Mouse (Mus musculus): ENCODE measurements around the gene Phxr2. TPM values are rescaled to one million over a fixed set of nuclear protein-coding genes. Genes with fewer than 3 reads are reported as not detected.

The Phxr2 gene
- polyA plus RNA-seq, 1 experiment from 2014 or later = not detected

DNA sequence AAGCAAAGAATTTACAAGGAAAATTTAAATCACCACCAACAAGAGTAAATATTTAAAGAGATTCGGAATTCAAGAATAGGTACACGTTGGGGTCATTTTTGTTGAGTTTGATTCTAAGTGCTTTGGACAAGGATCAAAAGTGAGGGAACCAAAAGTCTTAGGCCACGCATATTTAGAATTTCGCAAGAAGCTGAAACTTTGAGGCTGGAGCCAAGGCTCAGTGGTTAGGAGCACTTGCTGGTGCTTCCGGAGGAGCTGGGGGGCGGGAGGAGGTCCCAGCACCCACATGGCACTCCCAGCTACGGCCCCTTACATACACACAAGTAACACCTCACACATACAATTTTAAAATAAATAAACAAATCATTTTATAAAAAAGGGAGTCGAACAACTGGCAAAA, 20.5 kb upstream of the Phxr2 start:
- H3K4me3 ChIP-seq (ENCODE audit: low read depth, low read length) = no peak overlapping the region
- no peak overlapping the region for H3K9ac ChIP-seq (replicated peaks; ENCODE audit: low read depth, low read length)
- no peaks in the 10 kb centered on the region for H3K4me1 ChIP-seq (ENCODE audit: control insufficient read depth, insufficient read depth, low read length)
- H3K4me2 ChIP-seq (ENCODE audit: low read depth, low read length) = no peak overlapping the region
- 97% methylated on average over 8 of the region's 8 CpGs for WGBS
- no peak overlapping the region for H3K27ac ChIP-seq (ENCODE audit: low read depth, low read length)
- H3K9me3 ChIP-seq (ENCODE audit: control insufficient read depth, low read length) = no peaks in the 10 kb centered on the region
- no peaks in the 10 kb centered on the region for H3K27me3 ChIP-seq (ENCODE audit: control insufficient read depth, insufficient read depth, low read length)
- H3K36me3 ChIP-seq (ENCODE audit: control insufficient read depth, insufficient read depth, low read length) = no peaks in the 10 kb centered on the region
- ATAC-seq (ENCODE audit: low read depth) = no peak

DNA sequence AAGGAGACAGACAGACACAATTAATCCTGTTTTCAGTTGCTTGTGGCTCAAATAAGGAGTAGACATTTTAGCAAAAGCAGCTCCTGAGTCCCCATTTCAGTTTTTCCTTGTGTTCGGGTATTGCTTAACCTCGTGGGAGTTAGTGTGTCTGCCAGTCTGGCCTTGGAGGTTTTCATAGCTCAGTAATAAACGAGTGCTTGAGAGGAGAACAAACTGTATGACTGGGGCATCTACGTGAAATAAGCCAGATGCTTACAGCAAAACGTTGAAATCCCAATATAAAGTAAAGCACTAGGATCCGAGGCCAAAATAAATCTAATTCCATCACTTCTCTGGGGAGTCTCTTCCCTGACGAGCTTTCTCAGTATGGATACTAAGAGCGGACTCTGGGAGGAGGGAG, 19.5 kb upstream of the Phxr2 start:
- H3K27me3 ChIP-seq (ENCODE audit: control insufficient read depth, insufficient read depth, low read length) = no peaks in the 10 kb centered on the region
- no peak overlapping the region for H3K27ac ChIP-seq (ENCODE audit: low read depth, low read length)
- no peak overlapping the region for H3K4me2 ChIP-seq (ENCODE audit: low read depth, low read length)
- no peaks in the 10 kb centered on the region for H3K36me3 ChIP-seq (ENCODE audit: control insufficient read depth, insufficient read depth, low read length)
- WGBS = 84% methylated on average over 8 of the region's 8 CpGs
- H3K4me1 ChIP-seq (ENCODE audit: control insufficient read depth, insufficient read depth, low read length) = no peaks in the 10 kb centered on the region
- no peaks in the 10 kb centered on the region for H3K9me3 ChIP-seq (ENCODE audit: control insufficient read depth, low read length)
- H3K4me3 ChIP-seq (ENCODE audit: low read depth, low read length) = no peak overlapping the region
- no peak for ATAC-seq (ENCODE audit: low read depth)
- no peak overlapping the region for H3K9ac ChIP-seq (replicated peaks; ENCODE audit: low read depth, low read length)

DNA sequence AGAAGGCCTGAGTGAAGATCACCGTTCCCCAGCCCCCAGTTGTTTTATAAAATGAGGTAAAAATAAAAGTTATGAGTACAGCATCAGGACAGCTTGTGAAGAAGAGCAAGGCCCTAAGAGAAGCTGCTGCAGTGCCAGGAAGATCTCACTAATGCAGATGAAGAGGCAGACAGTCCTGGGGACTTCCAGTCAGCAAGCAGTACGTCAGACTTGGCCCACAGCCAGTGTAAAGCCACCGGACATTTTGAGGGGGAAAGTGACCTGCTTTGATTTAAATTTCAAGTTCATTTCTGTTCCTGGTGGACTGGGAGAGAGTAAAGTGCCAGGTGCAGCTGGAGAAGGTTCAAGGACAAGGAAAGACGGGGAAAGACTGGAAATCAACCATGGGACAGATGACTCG, 10.2 kb upstream of the Phxr2 start:
- H3K9ac ChIP-seq (replicated peaks; ENCODE audit: low read depth, low read length) = no peak overlapping the region
- no peaks in the 10 kb centered on the region for H3K9me3 ChIP-seq (ENCODE audit: control insufficient read depth, low read length)
- H3K4me2 ChIP-seq (ENCODE audit: low read depth, low read length) = no peak overlapping the region
- no peak for ATAC-seq (ENCODE audit: low read depth)
- 67% methylated on average over 5 of the region's 5 CpGs for WGBS
- H3K27ac ChIP-seq (ENCODE audit: low read depth, low read length) = no peak overlapping the region
- no peaks in the 10 kb centered on the region for H3K27me3 ChIP-seq (ENCODE audit: control insufficient read depth, insufficient read depth, low read length)
- H3K4me3 ChIP-seq (ENCODE audit: low read depth, low read length) = no peak overlapping the region
- peaks cover 4% of the 10 kb centered on the region; the same call in 1 of the 2 replicates for H3K36me3 ChIP-seq (ENCODE audit: control insufficient read depth, insufficient read depth, low read length)
- H3K4me1 ChIP-seq (ENCODE audit: control insufficient read depth, insufficient read depth, low read length) = no peaks in the 10 kb centered on the region

DNA sequence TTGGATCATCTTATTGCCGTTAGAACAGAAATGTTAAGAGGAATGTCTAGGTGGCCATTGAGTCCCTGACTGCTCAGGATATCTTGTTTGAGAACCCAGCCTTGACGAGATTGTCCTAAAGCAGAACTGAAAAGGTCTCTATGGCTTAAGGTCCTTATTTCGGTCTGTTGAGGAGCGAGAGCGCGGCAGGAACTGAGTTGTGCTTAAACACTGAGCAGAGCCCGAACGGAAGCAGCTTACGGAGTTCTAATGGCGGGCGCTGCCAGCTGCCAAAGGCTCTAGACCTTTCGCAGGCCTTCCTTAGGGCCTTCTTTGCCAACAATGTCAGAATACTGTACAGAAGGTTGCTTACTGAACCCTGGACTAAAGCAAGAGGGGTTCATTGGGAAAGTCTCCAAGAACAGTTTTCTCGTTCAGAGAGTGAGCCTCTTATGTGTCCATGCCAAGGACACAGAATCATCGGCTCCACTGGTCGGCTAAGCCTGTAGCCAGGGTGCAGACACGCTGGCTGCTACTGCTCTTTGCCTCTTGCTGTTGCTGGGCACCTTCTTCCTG, 7.3 kb upstream of the Phxr2 start:
- WGBS = 95% methylated on average over 16 of the region's 16 CpGs
- Histone ChIP-seq H3K9me3 (ENCODE audit: control insufficient read depth, low read length) (no peaks in the 10 kb centered on the region), H3K9ac (replicated peaks; ENCODE audit: low read depth, low read length) (no peak overlapping the region), H3K27me3 (ENCODE audit: control insufficient read depth, insufficient read depth, low read length) (no peaks in the 10 kb centered on the region), H3K4me2 (ENCODE audit: low read depth, low read length) (no peak overlapping the region), H3K4me3 (ENCODE audit: low read depth, low read length) (no peak overlapping the region), H3K4me1 (ENCODE audit: control insufficient read depth, insufficient read depth, low read length) (no peaks in the 10 kb centered on the region), H3K36me3 (ENCODE audit: control insufficient read depth, insufficient read depth, low read length) (no peaks in the 10 kb centered on the region), H3K27ac (ENCODE audit: low read depth, low read length) (no peak overlapping the region)
- no peak for ATAC-seq (ENCODE audit: low read depth)

DNA sequence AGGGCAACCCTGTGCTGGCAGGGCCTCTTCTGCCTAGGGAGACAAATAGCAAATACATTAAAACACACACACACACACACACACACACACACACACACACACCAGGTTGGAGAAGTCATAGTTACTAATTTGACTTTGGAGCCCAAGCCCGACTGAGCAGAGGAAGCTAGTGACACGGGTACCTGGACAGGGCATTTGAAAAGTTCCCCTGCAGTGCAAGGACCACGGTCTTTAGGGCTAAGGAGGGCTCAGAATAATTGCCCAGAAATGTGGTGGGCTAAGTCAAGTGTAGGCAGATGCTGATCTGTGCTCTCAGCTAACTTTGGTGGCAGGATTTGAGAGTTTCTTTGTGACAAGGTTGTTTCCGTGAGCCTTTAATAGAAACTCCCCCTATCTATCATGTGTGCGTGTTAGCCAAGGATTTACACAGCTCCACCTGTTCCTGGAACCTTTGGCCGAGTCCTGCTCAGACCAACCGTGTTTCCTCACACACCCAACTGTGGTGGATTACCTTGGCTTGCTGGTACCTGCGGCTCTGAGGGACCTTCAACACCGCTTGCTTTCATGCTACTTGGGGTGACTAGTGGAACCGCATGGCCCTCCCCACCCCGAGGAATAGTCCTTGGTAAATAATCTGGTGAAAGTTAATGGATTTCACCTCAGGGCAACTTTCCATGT, 6.6 kb upstream of the Phxr2 start:
- no peaks in the 10 kb centered on the region for H3K36me3 ChIP-seq (ENCODE audit: control insufficient read depth, insufficient read depth, low read length)
- WGBS = 93% methylated on average over 11 of the region's 11 CpGs
- ATAC-seq (ENCODE audit: low read depth) = no peak
- H3K4me2 ChIP-seq (ENCODE audit: low read depth, low read length) = no peak overlapping the region
- no peaks in the 10 kb centered on the region for H3K4me1 ChIP-seq (ENCODE audit: control insufficient read depth, insufficient read depth, low read length)
- no peaks in the 10 kb centered on the region for H3K9me3 ChIP-seq (ENCODE audit: control insufficient read depth, low read length)
- no peak overlapping the region for H3K27ac ChIP-seq (ENCODE audit: low read depth, low read length)
- no peak overlapping the region for H3K9ac ChIP-seq (replicated peaks; ENCODE audit: low read depth, low read length)
- no peaks in the 10 kb centered on the region for H3K27me3 ChIP-seq (ENCODE audit: control insufficient read depth, insufficient read depth, low read length)
- no peak overlapping the region for H3K4me3 ChIP-seq (ENCODE audit: low read depth, low read length)

DNA sequence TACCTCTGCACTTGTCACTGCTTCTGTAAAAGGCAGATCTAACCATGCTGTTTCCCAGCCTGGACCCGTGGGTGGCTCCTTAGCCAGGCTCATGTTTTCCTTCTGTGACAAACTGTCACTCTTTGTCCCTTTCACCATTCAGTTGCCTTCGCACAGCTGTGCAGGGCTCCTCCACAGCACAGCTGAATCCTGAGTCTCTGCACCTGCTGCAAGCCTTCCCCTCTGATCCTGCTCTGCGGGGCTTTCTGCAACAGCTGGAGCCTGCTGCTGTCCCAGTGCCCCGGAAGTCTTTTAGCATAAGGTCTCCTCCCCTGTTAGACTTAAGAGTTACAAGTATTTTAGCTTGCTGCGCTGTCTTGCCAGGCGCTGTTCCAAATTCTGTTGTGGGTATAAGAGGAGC, 6.1 kb upstream of the Phxr2 start:
- WGBS = 73% methylated on average over 6 of the region's 6 CpGs
- peak; percentile 45; the same call in 1 of the 2 replicates for ATAC-seq (ENCODE audit: low read depth)
- no peaks in the 10 kb centered on the region for H3K4me1 ChIP-seq (ENCODE audit: control insufficient read depth, insufficient read depth, low read length)
- no peak overlapping the region for H3K4me3 ChIP-seq (ENCODE audit: low read depth, low read length)
- H3K4me2 ChIP-seq (ENCODE audit: low read depth, low read length) = no peak overlapping the region
- H3K9ac ChIP-seq (replicated peaks; ENCODE audit: low read depth, low read length) = no peak overlapping the region
- no peaks in the 10 kb centered on the region for H3K36me3 ChIP-seq (ENCODE audit: control insufficient read depth, insufficient read depth, low read length)
- no peak overlapping the region for H3K27ac ChIP-seq (ENCODE audit: low read depth, low read length)
- H3K27me3 ChIP-seq (ENCODE audit: control insufficient read depth, insufficient read depth, low read length) = no peaks in the 10 kb centered on the region
- no peaks in the 10 kb centered on the region for H3K9me3 ChIP-seq (ENCODE audit: control insufficient read depth, low read length)

DNA sequence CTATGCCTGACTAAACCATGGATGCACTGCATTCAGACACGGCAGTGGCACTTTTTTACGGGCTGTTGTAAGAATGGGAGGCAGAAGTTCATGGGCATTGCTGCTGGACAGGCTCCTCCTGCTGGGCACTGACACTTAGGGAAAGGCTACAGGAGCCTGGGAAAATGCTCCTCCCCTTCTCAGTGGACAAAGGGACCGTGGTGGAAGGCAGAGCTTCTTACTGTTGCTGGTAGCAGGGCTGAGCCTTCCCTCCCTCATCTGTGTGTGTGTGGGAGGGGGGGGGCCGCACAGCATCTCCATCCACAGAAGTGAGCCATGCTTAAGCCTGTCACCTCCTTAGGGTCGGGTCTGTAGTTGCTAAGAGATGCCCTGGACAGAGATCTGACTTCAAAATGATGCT, 5.2 kb upstream of the Phxr2 start:
- WGBS = 51% methylated on average over 5 of the region's 5 CpGs
- Histone ChIP-seq H3K27me3 (ENCODE audit: control insufficient read depth, insufficient read depth, low read length) (no peaks in the 10 kb centered on the region), H3K9ac (replicated peaks; ENCODE audit: low read depth, low read length) (no peak overlapping the region), H3K9me3 (ENCODE audit: control insufficient read depth, low read length) (no peaks in the 10 kb centered on the region), H3K4me1 (ENCODE audit: control insufficient read depth, insufficient read depth, low read length) (no peaks in the 10 kb centered on the region), H3K4me3 (ENCODE audit: low read depth, low read length) (no peak overlapping the region), H3K27ac (ENCODE audit: low read depth, low read length) (no peak overlapping the region), H3K4me2 (ENCODE audit: low read depth, low read length) (no peak overlapping the region), H3K36me3 (ENCODE audit: control insufficient read depth, insufficient read depth, low read length) (no peaks in the 10 kb centered on the region)
- ATAC-seq (ENCODE audit: low read depth) = peak; percentile 56; the same call in 1 of the 2 replicates

DNA sequence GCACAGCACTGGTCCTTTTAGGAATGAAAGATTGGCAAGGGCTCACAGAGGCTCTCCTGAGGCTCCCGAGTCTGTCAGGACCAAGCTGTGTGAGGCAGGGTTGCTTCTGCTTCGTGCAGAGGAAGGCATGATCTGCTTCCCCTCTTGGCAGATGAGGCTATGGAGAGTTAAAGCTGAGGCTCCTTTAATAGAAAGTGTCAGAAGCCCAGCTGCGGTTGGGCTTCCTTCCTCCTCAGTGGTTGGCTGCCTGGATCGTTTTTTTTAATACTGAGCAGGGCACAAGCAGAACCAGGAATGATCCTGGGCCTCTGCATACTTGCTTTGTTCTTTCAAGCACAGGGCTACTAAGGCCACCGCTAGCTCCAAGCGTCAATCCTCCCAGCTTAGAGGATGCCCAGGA, 4.5 kb upstream of the Phxr2 start:
- Histone ChIP-seq H3K4me2 (ENCODE audit: low read depth, low read length) (no peak overlapping the region), H3K9me3 (ENCODE audit: control insufficient read depth, low read length) (no peaks in the 10 kb centered on the region), H3K9ac (replicated peaks; ENCODE audit: low read depth, low read length) (no peak overlapping the region), H3K27me3 (ENCODE audit: control insufficient read depth, insufficient read depth, low read length) (no peaks in the 10 kb centered on the region), H3K36me3 (ENCODE audit: control insufficient read depth, insufficient read depth, low read length) (no peaks in the 10 kb centered on the region), H3K4me3 (ENCODE audit: low read depth, low read length) (no peak overlapping the region), H3K27ac (ENCODE audit: low read depth, low read length) (no peak overlapping the region), H3K4me1 (ENCODE audit: control insufficient read depth, insufficient read depth, low read length) (no peaks in the 10 kb centered on the region)
- WGBS = 44% methylated on average over 6 of the region's 6 CpGs
- peak; percentile 14; the same call in 1 of the 2 replicates for ATAC-seq (ENCODE audit: low read depth)

DNA sequence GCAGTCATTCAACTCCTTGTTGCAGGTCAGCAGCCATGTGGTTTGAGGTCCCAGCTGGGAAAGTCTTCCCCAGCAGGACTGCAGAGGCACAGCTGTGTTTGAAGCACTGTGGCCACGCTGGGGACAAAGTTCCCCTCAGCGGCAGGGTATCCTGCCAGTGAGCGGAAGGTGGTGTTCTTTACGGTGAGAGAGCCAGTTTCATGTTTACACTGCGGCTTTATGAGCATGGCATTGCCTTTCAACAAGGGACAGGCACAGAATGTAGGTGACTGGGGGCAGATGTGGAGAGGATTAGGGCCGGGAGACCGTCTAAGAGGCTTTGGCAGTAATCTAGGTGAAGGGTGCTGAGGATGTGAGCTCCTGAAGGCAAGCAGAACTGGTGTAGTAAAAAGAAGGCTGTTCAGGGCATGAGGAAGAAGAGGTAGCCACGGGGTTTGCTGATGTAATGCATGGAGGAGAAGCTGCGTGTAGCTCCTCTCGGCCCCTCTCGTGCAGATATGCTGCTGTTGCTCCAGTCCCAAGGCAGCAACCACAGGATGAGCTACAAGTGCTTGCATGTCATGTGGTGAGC, 1.7 kb upstream of the Phxr2 start:
- no peaks in the 10 kb centered on the region for H3K36me3 ChIP-seq (ENCODE audit: control insufficient read depth, insufficient read depth, low read length)
- H3K4me2 ChIP-seq (ENCODE audit: low read depth, low read length) = no peak overlapping the region
- ATAC-seq (ENCODE audit: low read depth) = no peak
- no peaks in the 10 kb centered on the region for H3K4me1 ChIP-seq (ENCODE audit: control insufficient read depth, insufficient read depth, low read length)
- no peaks in the 10 kb centered on the region for H3K9me3 ChIP-seq (ENCODE audit: control insufficient read depth, low read length)
- no peaks in the 10 kb centered on the region for H3K27me3 ChIP-seq (ENCODE audit: control insufficient read depth, insufficient read depth, low read length)
- H3K9ac ChIP-seq (replicated peaks; ENCODE audit: low read depth, low read length) = no peak overlapping the region
- H3K4me3 ChIP-seq (ENCODE audit: low read depth, low read length) = no peak overlapping the region
- H3K27ac ChIP-seq (ENCODE audit: low read depth, low read length) = no peak overlapping the region
- 83% methylated on average over 11 of the region's 11 CpGs for WGBS
